Mouse (Mus musculus): ENCODE measurements around the gene Ugt1a8. TPM values are rescaled to one million over a fixed set of nuclear protein-coding genes. Genes with fewer than 3 reads are reported as not detected.

Gene Ugt1a8
- total and polyA plus RNA-seq, 3 experiments: not detected

DNA sequence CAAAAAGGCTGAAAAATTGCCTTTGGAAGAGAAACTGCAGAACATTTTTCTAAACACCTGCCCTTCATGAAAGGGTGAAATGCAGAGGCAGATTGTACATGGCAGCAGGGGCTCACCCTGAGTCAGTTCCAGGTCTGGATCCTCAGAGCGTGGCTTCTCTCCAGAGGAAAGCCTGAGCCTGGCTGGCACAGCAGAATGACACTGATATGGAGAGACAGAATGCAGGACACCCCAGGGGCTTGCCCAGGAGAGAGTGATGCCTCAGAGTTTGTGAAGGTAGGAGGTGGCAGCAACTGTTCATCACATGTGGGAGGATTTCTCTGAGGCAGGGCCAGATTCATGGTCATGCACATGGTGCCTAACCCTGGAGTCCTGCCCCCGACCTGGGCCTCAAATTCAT, 112.4 kb downstream of the Ugt1a8 start:
- H3K4me3 ChIP-seq (ENCODE audit: control insufficient read depth in 1 of 2, insufficient read depth in 1 of 2, low read depth in 2 of 2, low read length in 2 of 2): no peak overlapping the region
- DNase-seq (ENCODE audit: low read depth, low spot score): no peak
- H3K79me2 ChIP-seq (ENCODE audit: control insufficient read depth, insufficient read depth, low read length, poor library complexity): no peaks in the 10 kb centered on the region
- H3K9ac ChIP-seq (ENCODE audit: control insufficient read depth, low read depth, low read length, poor library complexity, severe bottlenecking): no peak overlapping the region
- no peak for TF ChIP-seq NELFE (IDR thresholded peaks at IDR 0.05; ENCODE audit: low read depth, low read length)
- no peak for TF ChIP-seq MAFK (IDR thresholded peaks at IDR 0.05; ENCODE audit: borderline replicate concordance, low read depth, low read length)
- no peak for TF ChIP-seq TAL1 (IDR thresholded peaks at IDR 0.05; ENCODE audit: low read length)
- TF ChIP-seq TCF12 (IDR thresholded peaks at IDR 0.05; ENCODE audit: low read depth, low read length): no peak
- TF ChIP-seq CTCF (IDR thresholded peaks at IDR 0.05 in 2 of 3, conservative IDR thresholded peaks at IDR 0.05 in 1 of 3; ENCODE audit: control insufficient read depth in 1 of 3, insufficient read depth in 1 of 3, low read depth in 2 of 3, low read length in 3 of 3, poor library complexity in 1 of 3, severe bottlenecking in 1 of 3): no peak
- no peak for TF ChIP-seq TBP (IDR thresholded peaks at IDR 0.05; ENCODE audit: low read depth, low read length)
- TF ChIP-seq ZKSCAN1 (IDR thresholded peaks at IDR 0.05; ENCODE audit: low read depth, low read length): no peak
- TF ChIP-seq KAT2A (conservative IDR thresholded peaks at IDR 0.05; ENCODE audit: low read depth, low read length): no peak
- no peak for TF ChIP-seq JUND (IDR thresholded peaks at IDR 0.05; ENCODE audit: low read depth, low read length)
- no peak for TF ChIP-seq HCFC1 (IDR thresholded peaks at IDR 0.05; ENCODE audit: low read depth, low read length)
- no peak for TF ChIP-seq MAZ (IDR thresholded peaks at IDR 0.05; ENCODE audit: low read depth, low read length)
- no peak for TF ChIP-seq USF1 (IDR thresholded peaks at IDR 0.05; ENCODE audit: low read depth, low read length)
- TF ChIP-seq SMC3 (IDR thresholded peaks at IDR 0.05; ENCODE audit: low read depth, low read length): no peak
- TF ChIP-seq MYC (IDR thresholded peaks at IDR 0.05; ENCODE audit: low read depth, low read length): no peak
- no peak for TF ChIP-seq ELF1 (IDR thresholded peaks at IDR 0.05; ENCODE audit: low read depth, low read length)
- H3K27me3 ChIP-seq (ENCODE audit: control insufficient read depth in 1 of 2, insufficient read depth in 2 of 2, low read length in 2 of 2): peaks cover 2 to 3% of the 10 kb centered on the region in 2 experiments; a peak in 2 of 4 replicates
- H3K4me1 ChIP-seq (ENCODE audit: control insufficient read depth in 1 of 2, insufficient read depth in 2 of 2, low read length in 2 of 2): no peaks in the 10 kb centered on the region
- no peaks in the 10 kb centered on the region for H3K9me3 ChIP-seq (replicated peaks; ENCODE audit: insufficient read depth, low read length)
- no peak overlapping the region for H3K27ac ChIP-seq (ENCODE audit: control insufficient read depth, low read depth, low read length)
- no peaks in the 10 kb centered on the region for H3K36me3 ChIP-seq (ENCODE audit: control insufficient read depth in 1 of 2, insufficient read depth in 2 of 2, low read length in 2 of 2)

- H3K27me3 ChIP-seq (ENCODE audit: control insufficient read depth in 1 of 2, insufficient read depth in 2 of 2, low read length in 2 of 2): peaks cover 2 to 3% of the 10 kb centered on the region in 2 experiments; a peak in 2 of 4 replicates
- TF ChIP-seq POLR2A (IDR thresholded peaks at IDR 0.05; ENCODE audit: control insufficient read depth in 1 of 2, insufficient read depth in 1 of 2, low read depth in 1 of 2, low read length in 2 of 2, poor library complexity in 1 of 2) (no peak), ZC3H11A (IDR thresholded peaks at IDR 0.05; ENCODE audit: low read depth, low read length) (no peak), NELFE (IDR thresholded peaks at IDR 0.05; ENCODE audit: low read depth, low read length) (no peak), MXI1 (IDR thresholded peaks at IDR 0.05; ENCODE audit: low read depth, low read length) (no peak), ELF1 (IDR thresholded peaks at IDR 0.05; ENCODE audit: low read depth, low read length) (no peak), SMC3 (IDR thresholded peaks at IDR 0.05; ENCODE audit: low read depth, low read length) (no peak), EP300 (IDR thresholded peaks at IDR 0.05; ENCODE audit: low read depth in 1 of 2, low read length in 2 of 2) (no peak), MAX (IDR thresholded peaks at IDR 0.05; ENCODE audit: low read length) (no peak), TAL1 (IDR thresholded peaks at IDR 0.05; ENCODE audit: low read length) (no peak), POLR2AphosphoS5 (IDR thresholded peaks at IDR 0.05; ENCODE audit: borderline replicate concordance, low read depth, low read length) (no peak), UBTF (IDR thresholded peaks at IDR 0.05; ENCODE audit: borderline replicate concordance, insufficient read depth, low read depth, low read length) (no peak), USF2 (IDR thresholded peaks at IDR 0.05; ENCODE audit: borderline replicate concordance in 1 of 2, insufficient read depth in 1 of 2, low read depth in 1 of 2, low read length in 2 of 2) (no peak), KAT2A (conservative IDR thresholded peaks at IDR 0.05; ENCODE audit: low read depth, low read length) (no peak), ZMIZ1 (IDR thresholded peaks at IDR 0.05; ENCODE audit: low read depth, low read length) (no peak), GABPA (IDR thresholded peaks at IDR 0.05; ENCODE audit: low read depth, low read length) (no peak), ZKSCAN1 (IDR thresholded peaks at IDR 0.05; ENCODE audit: low read depth, low read length) (no peak)
- H3K36me3 ChIP-seq (ENCODE audit: control insufficient read depth in 1 of 2, insufficient read depth in 2 of 2, low read length in 2 of 2): no peaks in the 10 kb centered on the region
- DNase-seq (ENCODE audit: low read depth, low spot score): no peak
- H3K27ac ChIP-seq (ENCODE audit: control insufficient read depth, low read depth, low read length): no peak within 1 kb of the TSS
- H3K9ac ChIP-seq (ENCODE audit: control insufficient read depth, low read depth, low read length, poor library complexity, severe bottlenecking): no peak within 1 kb of the TSS
- H3K9me3 ChIP-seq (replicated peaks; ENCODE audit: insufficient read depth, low read length): no peaks in the 10 kb centered on the region
- H3K79me2 ChIP-seq (ENCODE audit: control insufficient read depth, insufficient read depth, low read length, poor library complexity): no peaks in the 10 kb centered on the region
- no peaks in the 10 kb centered on the region for H3K4me1 ChIP-seq (ENCODE audit: control insufficient read depth in 1 of 2, insufficient read depth in 2 of 2, low read length in 2 of 2)
- no peak within 1 kb of the TSS for H3K4me3 ChIP-seq (ENCODE audit: control insufficient read depth in 1 of 2, insufficient read depth in 1 of 2, low read depth in 2 of 2, low read length in 2 of 2)
Observed at GRCm38 (mm10) chr1:88200456-88200855, 112.8 kb downstream of the Ugt1a8 start, which contains the start of gene Ugt1a2. Gene Ugt1a2 (plus strand): TSS chr1:88200601.

All from MEL (cell line).